Mouse (Mus musculus): ENCODE measurements around the gene Cmc2. TPM values are rescaled to one million over a fixed set of nuclear protein-coding genes. Genes with fewer than 3 reads are reported as not detected.

The Cmc2 gene
- polyA plus RNA-seq, 1 experiment = 37.1 TPM

DNA sequence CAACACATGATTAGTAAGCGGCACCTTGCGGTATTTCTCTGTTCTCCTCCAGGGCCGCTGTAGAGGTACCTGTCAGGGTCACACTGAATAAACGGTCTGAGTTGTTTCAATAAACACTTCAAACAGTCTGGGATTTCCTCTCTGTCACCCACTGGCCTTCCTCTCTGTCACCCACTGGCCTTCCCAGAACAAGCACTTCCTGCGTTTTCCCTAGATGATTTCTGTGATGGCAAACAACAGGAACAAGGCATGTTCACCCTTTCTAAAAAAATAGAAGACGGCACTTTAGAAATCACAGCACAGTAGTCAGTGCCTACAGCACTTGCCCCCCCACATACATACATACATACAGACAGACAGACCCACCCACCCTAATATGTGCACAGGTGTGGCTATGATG is 25.7 kb downstream of the Cmc2 start:
- TF ChIP-seq MAX (IDR thresholded peaks at IDR 0.05; ENCODE audit: low read depth) (no peak), SRF (IDR thresholded peaks at IDR 0.05; ENCODE audit: control insufficient read depth, insufficient read length, low read depth) (no peak), MYOG (IDR thresholded peaks at IDR 0.05; ENCODE audit: control insufficient read depth in 1 of 3, insufficient read depth in 1 of 3, insufficient read length in 2 of 3, low read depth in 2 of 3) (no peak), TCF12 (IDR thresholded peaks at IDR 0.05; ENCODE audit: insufficient read depth, poor library complexity, severe bottlenecking) (no peak), TCF3 (IDR thresholded peaks at IDR 0.05; ENCODE audit: insufficient read length, low read depth) (no peak)
- H3K79me2 ChIP-seq (ENCODE audit: control insufficient read depth, insufficient read depth) = no peaks in the 10 kb centered on the region
- no peaks in the 10 kb centered on the region for H3K27me3 ChIP-seq (ENCODE audit: control insufficient read depth, insufficient read depth, insufficient read length)
- no peak overlapping the region for H3K4me2 ChIP-seq (ENCODE audit: low read depth)
- H3K36me3 ChIP-seq (ENCODE audit: control insufficient read depth, insufficient read depth) = no peaks in the 10 kb centered on the region
- H3ac ChIP-seq (ENCODE audit: control insufficient read depth, insufficient read length) = no peak overlapping the region
- no peak overlapping the region for H3K4me3 ChIP-seq

DNA sequence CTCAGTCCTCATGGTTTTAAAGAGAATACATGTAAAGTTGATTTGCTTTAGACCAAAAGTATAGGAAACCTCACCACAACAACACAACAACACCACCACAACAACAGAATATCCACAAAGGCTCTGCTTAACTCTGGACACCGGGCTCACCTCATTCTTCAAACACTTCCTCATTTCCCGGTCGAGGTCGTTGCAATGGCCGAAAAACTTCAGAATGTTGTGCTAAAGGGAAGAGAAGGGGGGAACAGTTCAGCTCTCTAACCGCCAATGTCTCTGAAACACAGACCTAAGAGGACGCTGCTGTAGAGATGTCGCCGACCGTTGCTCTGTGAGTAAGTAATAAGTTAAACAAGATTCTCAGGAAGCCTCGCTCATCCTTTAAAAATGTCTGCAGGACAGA is 27.3 kb downstream of the Cmc2 start:
- no peak overlapping the region for H3ac ChIP-seq (ENCODE audit: control insufficient read depth, insufficient read length)
- H3K4me3 ChIP-seq = no peak overlapping the region
- TF ChIP-seq POLR2A (IDR thresholded peaks at IDR 0.05; ENCODE audit: insufficient read length, low read depth) (no peak), TCF12 (IDR thresholded peaks at IDR 0.05; ENCODE audit: insufficient read depth, poor library complexity, severe bottlenecking) (no peak), USF1 (IDR thresholded peaks at IDR 0.05; ENCODE audit: low read depth) (no peak), POLR2AphosphoS2 (IDR thresholded peaks at IDR 0.05; ENCODE audit: insufficient read length, low read depth) (no peak), CEBPB (IDR thresholded peaks at IDR 0.05; ENCODE audit: insufficient read depth, poor library complexity, severe bottlenecking) (no peak)
- H3K4me2 ChIP-seq (ENCODE audit: low read depth) = no peak overlapping the region
- H3K27me3 ChIP-seq (ENCODE audit: control insufficient read depth, insufficient read depth, insufficient read length) = no peaks in the 10 kb centered on the region
- no peaks in the 10 kb centered on the region for H3K36me3 ChIP-seq (ENCODE audit: control insufficient read depth, insufficient read depth)
- no peaks in the 10 kb centered on the region for H3K79me2 ChIP-seq (ENCODE audit: control insufficient read depth, insufficient read depth)

DNA sequence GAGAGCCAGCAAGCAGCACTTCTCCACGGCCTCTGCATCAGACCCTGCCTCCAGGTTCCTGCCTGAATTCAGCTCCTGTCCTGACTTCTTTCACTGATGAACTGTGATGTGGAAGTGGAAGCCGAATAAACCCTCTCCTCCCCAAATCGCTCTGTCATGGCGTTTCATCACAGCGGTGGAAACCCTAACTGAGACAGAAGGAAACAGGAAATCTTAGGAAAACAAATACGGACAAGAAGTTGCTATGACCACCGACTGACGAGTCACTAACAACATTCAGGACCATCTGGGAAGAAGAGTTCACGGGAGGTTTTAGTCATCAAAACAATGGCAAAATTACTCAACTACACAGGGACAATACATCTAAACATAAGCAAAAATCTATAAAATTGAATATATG is 28.6 kb downstream of the Cmc2 start:
- TF ChIP-seq MYOG (IDR thresholded peaks at IDR 0.05; ENCODE audit: control insufficient read depth in 1 of 3, insufficient read depth in 1 of 3, insufficient read length in 2 of 3, low read depth in 2 of 3) (no peak), MAX (IDR thresholded peaks at IDR 0.05; ENCODE audit: low read depth) (no peak), MYOD1 (IDR thresholded peaks at IDR 0.05; ENCODE audit: control insufficient read depth in 1 of 3, insufficient read length in 2 of 3, low read depth in 2 of 3) (no peak), E2F4 (IDR thresholded peaks at IDR 0.05; ENCODE audit: insufficient read depth) (no peak), TCF3 (IDR thresholded peaks at IDR 0.05; ENCODE audit: insufficient read length, low read depth) (no peak), POLR2AphosphoS2 (IDR thresholded peaks at IDR 0.05; ENCODE audit: insufficient read length, low read depth) (no peak), TCF12 (IDR thresholded peaks at IDR 0.05; ENCODE audit: insufficient read depth, poor library complexity, severe bottlenecking) (no peak), REST (IDR thresholded peaks at IDR 0.05; ENCODE audit: insufficient read depth, insufficient read length) (no peak), POLR2A (IDR thresholded peaks at IDR 0.05; ENCODE audit: insufficient read length, low read depth) (no peak), USF1 (IDR thresholded peaks at IDR 0.05; ENCODE audit: low read depth) (no peak)
- Histone ChIP-seq H3ac (ENCODE audit: control insufficient read depth, insufficient read length) (no peak overlapping the region), H3K4me3 (no peak overlapping the region), H3K27me3 (ENCODE audit: control insufficient read depth, insufficient read depth, insufficient read length) (no peaks in the 10 kb centered on the region), H3K79me2 (ENCODE audit: control insufficient read depth, insufficient read depth) (no peaks in the 10 kb centered on the region), H3K36me3 (ENCODE audit: control insufficient read depth, insufficient read depth) (no peaks in the 10 kb centered on the region), H3K4me2 (ENCODE audit: low read depth) (no peak overlapping the region)

DNA sequence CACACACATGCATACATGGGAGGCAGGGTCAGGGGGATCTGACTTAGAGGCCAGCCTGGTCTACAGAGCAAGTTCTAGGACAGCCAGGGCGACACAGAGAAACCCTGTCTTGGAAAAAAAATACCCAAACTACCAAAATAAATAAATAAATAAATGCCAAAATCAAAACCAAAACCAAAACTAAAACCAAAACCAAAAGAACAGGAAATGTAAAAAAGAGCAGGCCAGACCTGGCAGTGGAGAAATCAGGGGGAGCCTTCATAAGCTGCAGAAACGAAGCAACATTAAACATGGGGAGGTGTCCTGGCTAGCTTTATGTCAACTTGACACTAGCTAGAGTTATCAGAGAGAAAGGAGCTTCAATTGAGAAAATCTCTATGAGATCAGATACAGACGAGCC is 29.1 kb downstream of the Cmc2 start:
- Histone ChIP-seq H3K4me3 (no peak overlapping the region), H3ac (ENCODE audit: control insufficient read depth, insufficient read length) (no peak overlapping the region), H3K79me2 (ENCODE audit: control insufficient read depth, insufficient read depth) (no peaks in the 10 kb centered on the region), H3K36me3 (ENCODE audit: control insufficient read depth, insufficient read depth) (no peaks in the 10 kb centered on the region), H3K4me2 (ENCODE audit: low read depth) (no peak overlapping the region), H3K27me3 (ENCODE audit: control insufficient read depth, insufficient read depth, insufficient read length) (no peaks in the 10 kb centered on the region)
- TF ChIP-seq TCF3 (IDR thresholded peaks at IDR 0.05; ENCODE audit: insufficient read length, low read depth) (no peak), POLR2AphosphoS2 (IDR thresholded peaks at IDR 0.05; ENCODE audit: insufficient read length, low read depth) (no peak), E2F4 (IDR thresholded peaks at IDR 0.05; ENCODE audit: insufficient read depth) (no peak), MYOG (IDR thresholded peaks at IDR 0.05; ENCODE audit: control insufficient read depth in 1 of 3, insufficient read depth in 1 of 3, insufficient read length in 2 of 3, low read depth in 2 of 3) (no peak), USF1 (IDR thresholded peaks at IDR 0.05; ENCODE audit: low read depth) (no peak), SRF (IDR thresholded peaks at IDR 0.05; ENCODE audit: control insufficient read depth, insufficient read length, low read depth) (no peak), POLR2A (IDR thresholded peaks at IDR 0.05; ENCODE audit: insufficient read length, low read depth) (no peak), TCF12 (IDR thresholded peaks at IDR 0.05; ENCODE audit: insufficient read depth, poor library complexity, severe bottlenecking) (no peak), CEBPB (IDR thresholded peaks at IDR 0.05; ENCODE audit: insufficient read depth, poor library complexity, severe bottlenecking) (no peak), REST (IDR thresholded peaks at IDR 0.05; ENCODE audit: insufficient read depth, insufficient read length) (no peak), MYOD1 (IDR thresholded peaks at IDR 0.05; ENCODE audit: control insufficient read depth in 1 of 3, insufficient read length in 2 of 3, low read depth in 2 of 3) (no peak), MAX (IDR thresholded peaks at IDR 0.05; ENCODE audit: low read depth) (no peak)

DNA sequence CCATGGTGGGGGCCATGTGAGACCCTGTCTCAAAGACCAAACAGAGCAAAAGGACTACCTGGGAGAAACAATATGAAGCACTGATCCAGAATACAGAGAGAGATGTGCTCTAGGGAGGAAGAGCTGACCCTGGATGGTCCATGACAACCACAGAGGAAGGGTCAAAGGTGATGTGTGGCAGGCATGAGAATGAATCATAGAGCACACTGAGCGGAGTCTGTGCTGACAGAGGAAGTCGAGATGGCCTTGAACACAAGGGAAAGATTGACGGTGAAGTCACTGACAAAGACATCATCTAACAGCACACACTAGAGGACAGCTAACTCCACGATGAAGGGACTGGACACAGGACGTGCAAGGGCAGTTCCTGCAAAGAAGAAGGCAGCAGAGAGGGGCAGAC is 29.8 kb downstream of the Cmc2 start:
- no peak overlapping the region for H3K4me3 ChIP-seq
- TF ChIP-seq USF1 (IDR thresholded peaks at IDR 0.05; ENCODE audit: low read depth) (no peak), REST (IDR thresholded peaks at IDR 0.05; ENCODE audit: insufficient read depth, insufficient read length) (no peak), TCF3 (IDR thresholded peaks at IDR 0.05; ENCODE audit: insufficient read length, low read depth) (no peak), TCF12 (IDR thresholded peaks at IDR 0.05; ENCODE audit: insufficient read depth, poor library complexity, severe bottlenecking) (no peak), E2F4 (IDR thresholded peaks at IDR 0.05; ENCODE audit: insufficient read depth) (no peak), SRF (IDR thresholded peaks at IDR 0.05; ENCODE audit: control insufficient read depth, insufficient read length, low read depth) (no peak), MYOD1 (IDR thresholded peaks at IDR 0.05; ENCODE audit: control insufficient read depth in 1 of 3, insufficient read length in 2 of 3, low read depth in 2 of 3) (no peak), CEBPB (IDR thresholded peaks at IDR 0.05; ENCODE audit: insufficient read depth, poor library complexity, severe bottlenecking) (no peak), MYOG (IDR thresholded peaks at IDR 0.05; ENCODE audit: control insufficient read depth in 1 of 3, insufficient read depth in 1 of 3, insufficient read length in 2 of 3, low read depth in 2 of 3) (no peak), POLR2AphosphoS2 (IDR thresholded peaks at IDR 0.05; ENCODE audit: insufficient read length, low read depth) (no peak), POLR2A (IDR thresholded peaks at IDR 0.05; ENCODE audit: insufficient read length, low read depth) (no peak), MAX (IDR thresholded peaks at IDR 0.05; ENCODE audit: low read depth) (no peak)
- no peaks in the 10 kb centered on the region for H3K79me2 ChIP-seq (ENCODE audit: control insufficient read depth, insufficient read depth)
- H3ac ChIP-seq (ENCODE audit: control insufficient read depth, insufficient read length) = no peak overlapping the region
- H3K27me3 ChIP-seq (ENCODE audit: control insufficient read depth, insufficient read depth, insufficient read length) = no peaks in the 10 kb centered on the region
- no peaks in the 10 kb centered on the region for H3K36me3 ChIP-seq (ENCODE audit: control insufficient read depth, insufficient read depth)
- H3K4me2 ChIP-seq (ENCODE audit: low read depth) = no peak overlapping the region
